Mouse (Mus musculus): Measurements from ENCODE around the gene Tfe3.

DNA sequence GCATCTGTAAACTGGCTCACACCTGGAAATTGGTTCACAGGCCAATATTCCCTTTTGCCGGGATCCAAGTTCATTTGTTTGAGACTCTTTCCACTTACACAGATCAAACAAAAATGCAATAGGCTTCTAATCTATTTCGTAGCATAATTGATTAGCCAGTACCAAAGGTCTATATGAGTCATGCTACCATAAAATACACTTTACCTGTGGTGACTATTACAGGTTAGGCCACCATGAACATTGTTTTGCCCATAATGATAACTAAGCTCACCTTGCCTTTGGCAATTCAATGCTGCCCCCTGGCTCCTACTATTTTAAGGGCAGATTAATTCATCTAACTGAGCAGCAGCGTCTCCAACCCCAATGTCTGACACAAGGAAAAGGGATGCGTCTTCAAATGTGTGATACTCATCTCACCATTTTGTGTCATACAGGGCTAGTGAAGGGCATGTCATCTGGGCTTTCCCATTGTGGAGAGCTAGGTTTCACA, 20.3 kb downstream of the Tfe3 start:
- no peak for TF ChIP-seq ZC3H11A (IDR thresholded peaks at IDR 0.05; ENCODE audit: borderline replicate concordance, low read depth, low read length)
- TF ChIP-seq MAFK (IDR thresholded peaks at IDR 0.05; ENCODE audit: insufficient read depth, low read depth, low read length): no peak
